Mouse (Mus musculus): Measurements from ENCODE around the gene Flywch2.

- TF ChIP-seq POLR2A (IDR thresholded peaks at IDR 0.05; ENCODE audit: borderline replicate concordance, extremely low read depth, low read depth, low read length) = no peak
- no peak for TF ChIP-seq CTCF (IDR thresholded peaks at IDR 0.05; ENCODE audit: insufficient read depth, low read length)
These were observed at the start of gene Flywch2 for GRCm38 (mm10) chr17:23785561-23786471.
